Mouse (Mus musculus): ENCODE measurements around the gene Mta2. TPM values are rescaled to one million over a fixed set of nuclear protein-coding genes. Genes with fewer than 3 reads are reported as not detected.
A peak's percentile ranks its signal among the peaks of the same experiment; 100 is the strongest.

Gene Mta2
- polyA plus RNA-seq, 1 experiment from 2014 or later = 73.9 TPM

- Histone ChIP-seq H3K27me3 (ENCODE audit: control insufficient read depth, insufficient read depth, low read depth, low read length) (no peaks in the 10 kb centered on the region), H3K4me3 (ENCODE audit: low read depth, low read length) (peak within 1 kb of the TSS; percentile 93), H3K4me1 (ENCODE audit: control insufficient read depth, low read depth, low read length) (peaks cover 20% of the 10 kb centered on the region), H3K9me3 (replicated peaks; ENCODE audit: control insufficient read depth, low read length) (no peaks in the 10 kb centered on the region), H3K9ac (ENCODE audit: low read depth, low read length) (peak within 1 kb of the TSS; percentile 78), H3K36me3 (ENCODE audit: control insufficient read depth, insufficient read depth) (peaks cover 39% of the 10 kb centered on the region), H3K27ac (ENCODE audit: low read length) (peak within 1 kb of the TSS; percentile 87), H3K4me2 (ENCODE audit: low read depth, low read length) (peak within 1 kb of the TSS; percentile 67)
- ATAC-seq (ENCODE audit: low read depth) = peak; percentile 95
- WGBS (ENCODE audit: insufficient replicate concordance) = 2% methylated on average over 46 of the region's 46 CpGs
Observed at GRCm38 (mm10) chr19:8953135-8954039, 11.7 kb downstream of the Mta2 start, which contains the start of gene Tut1. Gene Tut1 (plus strand): TSS chr19:8953847.

DNA sequence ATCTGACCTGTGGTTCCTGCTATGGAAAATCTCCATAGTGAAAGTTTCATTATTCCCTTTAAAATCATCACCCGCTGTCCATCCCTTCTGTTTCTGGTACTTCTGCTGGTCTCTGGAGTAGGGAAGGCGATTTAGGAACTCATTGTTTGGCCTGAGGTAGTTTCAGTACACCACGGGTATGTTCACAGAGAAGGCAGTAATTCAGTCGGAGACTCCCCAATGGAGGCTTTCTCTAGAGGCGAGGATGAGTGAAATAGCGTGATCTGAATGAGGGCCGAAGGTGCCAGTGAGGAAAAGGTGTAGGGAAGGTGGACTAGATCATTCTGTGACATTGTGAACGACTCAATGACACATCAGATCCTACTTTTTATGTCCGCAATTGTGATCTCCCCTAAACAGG is 12.5 kb downstream of the Mta2 start:
- Histone ChIP-seq H3K4me3 (ENCODE audit: low read depth, low read length) (peak overlapping the region; percentile 93), H3K27me3 (ENCODE audit: control insufficient read depth, insufficient read depth, low read depth, low read length) (no peaks in the 10 kb centered on the region), H3K4me1 (ENCODE audit: control insufficient read depth, low read depth, low read length) (peaks cover 20% of the 10 kb centered on the region), H3K27ac (ENCODE audit: low read length) (peak overlapping the region; percentile 87), H3K9ac (ENCODE audit: low read depth, low read length) (peak overlapping the region; percentile 78), H3K9me3 (replicated peaks; ENCODE audit: control insufficient read depth, low read length) (no peaks in the 10 kb centered on the region), H3K36me3 (ENCODE audit: control insufficient read depth, insufficient read depth) (peaks cover 33% of the 10 kb centered on the region), H3K4me2 (ENCODE audit: low read depth, low read length) (peak overlapping the region; percentile 67)
- WGBS (ENCODE audit: insufficient replicate concordance) = 2% methylated on average over 9 of the region's 9 CpGs
- no peak for ATAC-seq (ENCODE audit: low read depth)

DNA sequence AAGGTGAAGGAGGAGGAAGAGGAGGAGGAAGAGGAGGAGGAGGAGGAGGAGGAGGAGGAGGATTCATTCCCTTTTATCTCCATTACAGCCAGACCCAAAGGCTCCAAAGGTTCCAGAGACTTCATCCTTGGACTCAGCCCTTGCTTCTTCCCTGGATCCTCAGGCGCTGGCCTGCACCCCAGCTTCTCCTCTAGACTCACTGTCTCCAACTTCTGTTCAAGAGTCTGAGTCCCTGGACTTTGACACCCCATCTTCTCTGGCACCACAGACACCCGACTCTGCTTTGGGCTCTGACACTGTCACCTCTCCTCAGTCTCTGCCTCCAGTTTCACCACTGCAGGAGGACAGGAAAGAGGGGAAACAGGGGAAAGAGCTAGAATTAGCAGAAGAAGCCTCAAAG is 20.6 kb downstream of the Mta2 start:
- H3K4me3 ChIP-seq (ENCODE audit: low read depth, low read length) = no peak overlapping the region
- no peaks in the 10 kb centered on the region for H3K9me3 ChIP-seq (replicated peaks; ENCODE audit: control insufficient read depth, low read length)
- 74% methylated on average over 2 of the region's 2 CpGs for WGBS (ENCODE audit: insufficient replicate concordance)
- no peak overlapping the region for H3K4me2 ChIP-seq (ENCODE audit: low read depth, low read length)
- no peak overlapping the region for H3K27ac ChIP-seq (ENCODE audit: low read length)
- H3K36me3 ChIP-seq (ENCODE audit: control insufficient read depth, insufficient read depth) = peaks cover 55% of the 10 kb centered on the region
- no peak overlapping the region for H3K9ac ChIP-seq (ENCODE audit: low read depth, low read length)
- no peaks in the 10 kb centered on the region for H3K27me3 ChIP-seq (ENCODE audit: control insufficient read depth, insufficient read depth, low read depth, low read length)
- no peak for ATAC-seq (ENCODE audit: low read depth)
- peaks cover 11% of the 10 kb centered on the region for H3K4me1 ChIP-seq (ENCODE audit: control insufficient read depth, low read depth, low read length)

DNA sequence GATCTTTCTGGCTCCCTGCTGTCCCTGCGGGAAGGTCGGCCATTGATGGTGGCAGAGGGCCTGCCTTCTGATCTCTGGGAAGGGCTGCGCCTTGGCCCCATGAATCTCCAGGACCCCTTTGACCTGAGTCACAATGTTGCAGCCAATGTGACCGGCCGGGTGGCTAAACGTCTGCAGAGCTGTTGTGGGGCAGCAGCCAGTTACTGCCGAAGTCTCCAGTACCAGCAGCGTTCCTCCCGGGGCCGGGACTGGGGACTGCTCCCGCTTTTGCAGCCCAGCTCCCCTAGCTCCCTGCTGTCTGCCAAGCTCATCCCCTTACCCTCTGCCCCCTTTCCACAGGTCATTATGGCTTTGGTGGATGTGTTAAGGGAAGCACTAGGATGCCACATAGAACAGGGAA is 23.4 kb downstream of the Mta2 start:
- ATAC-seq (ENCODE audit: low read depth) = no peak
- H3K36me3 ChIP-seq (ENCODE audit: control insufficient read depth, insufficient read depth) = peaks cover 51% of the 10 kb centered on the region
- no peaks in the 10 kb centered on the region for H3K9me3 ChIP-seq (replicated peaks; ENCODE audit: control insufficient read depth, low read length)
- no peak overlapping the region for H3K9ac ChIP-seq (ENCODE audit: low read depth, low read length)
- H3K4me1 ChIP-seq (ENCODE audit: control insufficient read depth, low read depth, low read length) = peaks cover 18% of the 10 kb centered on the region
- WGBS (ENCODE audit: insufficient replicate concordance) = 78% methylated on average over 11 of the region's 11 CpGs
- no peak overlapping the region for H3K4me3 ChIP-seq (ENCODE audit: low read depth, low read length)
- no peaks in the 10 kb centered on the region for H3K27me3 ChIP-seq (ENCODE audit: control insufficient read depth, insufficient read depth, low read depth, low read length)
- no peak overlapping the region for H3K4me2 ChIP-seq (ENCODE audit: low read depth, low read length)
- no peak overlapping the region for H3K27ac ChIP-seq (ENCODE audit: low read length)

- peak overlapping the region; percentile 92; the same call in 1 of the 2 replicates for H3K27ac ChIP-seq (ENCODE audit: low read length)
- peak overlapping the region; percentile 71 for H3K4me3 ChIP-seq (ENCODE audit: low read depth, low read length)
- peaks cover 54% of the 10 kb centered on the region for H3K36me3 ChIP-seq (ENCODE audit: control insufficient read depth, insufficient read depth)
- H3K9ac ChIP-seq (ENCODE audit: low read depth, low read length) = peak overlapping the region; percentile 76
- 69% methylated on average over 8 of the region's 8 CpGs for WGBS (ENCODE audit: insufficient replicate concordance)
- H3K4me2 ChIP-seq (ENCODE audit: low read depth, low read length) = peak overlapping the region; percentile 69
- H3K27me3 ChIP-seq (ENCODE audit: control insufficient read depth, insufficient read depth, low read depth, low read length) = no peaks in the 10 kb centered on the region
- ATAC-seq (ENCODE audit: low read depth) = no peak
- no peaks in the 10 kb centered on the region for H3K9me3 ChIP-seq (replicated peaks; ENCODE audit: control insufficient read depth, low read length)
- peaks cover 18% of the 10 kb centered on the region for H3K4me1 ChIP-seq (ENCODE audit: control insufficient read depth, low read depth, low read length)
Observed at GRCm38 (mm10) chr19:8965771-8966170, 24.1 kb downstream of the Mta2 start.

DNA sequence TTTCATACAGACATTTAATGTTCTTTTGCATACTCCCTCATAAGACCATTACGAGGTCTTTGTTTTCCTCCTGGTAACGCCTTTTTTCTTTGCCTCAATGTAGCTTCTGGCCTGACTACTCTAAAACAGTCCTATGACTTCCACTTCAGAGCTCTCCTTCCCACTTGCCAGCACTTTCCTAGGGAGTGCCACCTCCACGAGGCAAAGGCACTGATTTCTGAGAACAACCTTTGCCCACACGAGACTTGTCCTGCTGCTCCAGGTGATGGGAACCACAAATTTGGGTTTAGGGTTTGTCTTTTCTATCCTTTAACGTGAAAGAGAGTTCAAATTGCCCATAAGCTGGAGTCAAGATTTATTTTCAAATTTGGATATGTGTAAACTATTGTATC is 24.5 kb downstream of the Mta2 start:
- H3K4me2 ChIP-seq (ENCODE audit: low read depth, low read length) = peak overlapping the region; percentile 69
- no peaks in the 10 kb centered on the region for H3K27me3 ChIP-seq (ENCODE audit: control insufficient read depth, insufficient read depth, low read depth, low read length)
- H3K36me3 ChIP-seq (ENCODE audit: control insufficient read depth, insufficient read depth) = peaks cover 55% of the 10 kb centered on the region
- no peaks in the 10 kb centered on the region for H3K9me3 ChIP-seq (replicated peaks; ENCODE audit: control insufficient read depth, low read length)
- peak overlapping the region; percentile 92 for H3K27ac ChIP-seq (ENCODE audit: low read length)
- 39% methylated on average over 5 of the region's 5 CpGs for WGBS (ENCODE audit: insufficient replicate concordance)
- H3K4me1 ChIP-seq (ENCODE audit: control insufficient read depth, low read depth, low read length) = peaks cover 18% of the 10 kb centered on the region
- no peak for ATAC-seq (ENCODE audit: low read depth)
- H3K9ac ChIP-seq (ENCODE audit: low read depth, low read length) = peak overlapping the region; percentile 76
- H3K4me3 ChIP-seq (ENCODE audit: low read depth, low read length) = peak overlapping the region; percentile 71

DNA sequence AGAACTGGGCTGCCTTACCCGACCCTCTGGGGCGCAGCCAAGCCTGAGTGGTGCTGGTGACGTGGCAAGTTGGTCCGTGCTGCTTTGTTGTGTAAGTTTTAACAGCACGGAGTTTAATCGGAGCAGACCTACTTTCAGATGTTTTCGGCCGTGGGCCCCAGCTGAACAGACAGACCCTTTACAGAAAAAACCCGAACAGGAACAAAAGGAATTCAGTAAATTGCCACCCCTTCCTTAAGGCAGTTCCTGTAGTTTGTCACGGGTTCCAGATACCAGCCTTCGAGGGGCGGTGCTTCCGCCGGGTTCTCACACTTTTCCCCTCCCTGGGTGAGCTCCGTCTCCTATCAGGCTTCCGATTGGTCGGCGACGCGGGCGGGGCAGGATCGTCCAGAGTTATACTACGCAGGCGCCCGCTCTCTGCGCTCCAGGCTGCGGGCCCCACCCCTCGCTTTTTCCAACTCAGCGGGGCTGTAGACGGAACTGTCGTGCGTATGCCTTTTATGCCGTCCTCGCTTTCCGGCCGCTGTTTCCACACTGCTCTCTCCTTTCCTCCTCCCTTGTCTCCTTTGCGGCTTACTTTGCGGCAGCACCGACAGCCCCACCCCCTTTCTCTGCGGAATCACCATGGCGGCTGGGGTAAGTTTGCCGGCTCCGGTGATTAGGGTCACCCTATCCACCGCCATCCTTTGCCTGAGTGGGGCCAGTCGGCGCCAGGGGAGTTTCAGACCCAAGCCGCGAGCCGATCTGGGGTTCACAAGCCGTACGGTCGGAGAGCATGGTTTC is 25.1 kb downstream of the Mta2 start, which contains the start of gene Eef1g:
Gene Eef1g (plus strand): TSS at position 452 of the 783 bp plus-strand sequence.
- peak; percentile 99 for ATAC-seq (ENCODE audit: low read depth)
- H3K9ac ChIP-seq (ENCODE audit: low read depth, low read length) = peak within 1 kb of the TSS; percentile 80
- WGBS (ENCODE audit: insufficient replicate concordance) = under 1% methylated on average over 52 of the region's 52 CpGs
- H3K4me2 ChIP-seq (ENCODE audit: low read depth, low read length) = peak within 1 kb of the TSS; percentile 89
- peak within 1 kb of the TSS; percentile 71 for H3K4me3 ChIP-seq (ENCODE audit: low read depth, low read length)
- no peaks in the 10 kb centered on the region for H3K9me3 ChIP-seq (replicated peaks; ENCODE audit: control insufficient read depth, low read length)
- H3K27ac ChIP-seq (ENCODE audit: low read length) = peak within 1 kb of the TSS; percentile 92
- H3K36me3 ChIP-seq (ENCODE audit: control insufficient read depth, insufficient read depth) = peaks cover 56% of the 10 kb centered on the region
- no peaks in the 10 kb centered on the region for H3K27me3 ChIP-seq (ENCODE audit: control insufficient read depth, insufficient read depth, low read depth, low read length)
- H3K4me1 ChIP-seq (ENCODE audit: control insufficient read depth, low read depth, low read length) = peaks cover 18% of the 10 kb centered on the region

GRCm38 (mm10) chr19:8967373-8967743 is 25.7 kb downstream of the Mta2 start:
- H3K9me3 ChIP-seq (replicated peaks; ENCODE audit: control insufficient read depth, low read length) = no peaks in the 10 kb centered on the region
- H3K27me3 ChIP-seq (ENCODE audit: control insufficient read depth, insufficient read depth, low read depth, low read length) = no peaks in the 10 kb centered on the region
- no peak for ATAC-seq (ENCODE audit: low read depth)
- WGBS (ENCODE audit: insufficient replicate concordance) = 0% methylated on average over 8 of the region's 8 CpGs
- peaks cover 58% of the 10 kb centered on the region for H3K36me3 ChIP-seq (ENCODE audit: control insufficient read depth, insufficient read depth)
- H3K4me1 ChIP-seq (ENCODE audit: control insufficient read depth, low read depth, low read length) = peaks cover 18% of the 10 kb centered on the region
- H3K4me2 ChIP-seq (ENCODE audit: low read depth, low read length) = peak overlapping the region; percentile 89
- peak overlapping the region; percentile 71 for H3K4me3 ChIP-seq (ENCODE audit: low read depth, low read length)
- peak overlapping the region; percentile 84 for H3K27ac ChIP-seq (ENCODE audit: low read length)
- H3K9ac ChIP-seq (ENCODE audit: low read depth, low read length) = peak overlapping the region; percentile 80
